In genomic region chr11:102156039-102156785, GRCm38 (mm10) we compare ENCODE assay signal across 8 mouse cellular contexts. TPM values are rescaled to one million over a fixed set of nuclear protein-coding genes. Genes with fewer than 3 reads are reported as not detected.
DNase-seq lines count a peak whose midpoint lies in the region; ATAC-seq lines count a peak whose summit lies in the region.

TSS of gene Tmem101 (minus strand) at chr11:102156404.

- peak within 1 kb of the TSS; percentile 58; the same call in 1 of the 2 replicates for H3K27ac ChIP-seq in intestine, embryonic 14.5 days (ENCODE audit: low read depth)

- H3K36me3 ChIP-seq in intestine, embryonic 14.5 days (ENCODE audit: control insufficient read depth, insufficient read depth, low read length): peaks cover 28% of the 10 kb centered on the region

- ATAC-seq in intestine, embryonic 14.5 days (replicated peaks; ENCODE audit: low FRiP score, low TSS enrichment, low read depth): peak; percentile 71

- no peaks in the 10 kb centered on the region for H3K9me3 ChIP-seq in intestine, embryonic 14.5 days (ENCODE audit: control insufficient read depth, low read length)

- 0 out of 2 replicates have a peak, but pooled peaks cover 8% of the 10 kb centered on the region for H3K4me1 ChIP-seq in intestine, embryonic 14.5 days (replicated peaks; ENCODE audit: control insufficient read depth, insufficient read depth, low read length)

- WGBS in intestine, embryonic 14.5 days: under 1% methylated on average over 37 of the region's 37 CpGs

- peak; percentile 82 to 84 for DNase-seq in adrenal gland, adult 18-20 months (ENCODE audit: low spot score in 2 of 2)
- DNase-seq in embryo, embryonic 11 days: peak; percentile 93
- peak; percentile 88 for DNase-seq in gastrocnemius, postnatal 25 days
- DNase-seq in intestine, embryonic 14.5 days (ENCODE audit: low spot score): peak; percentile 93
- DNase-seq in left cerebral cortex, postnatal 14 days (ENCODE audit: low spot score in 2 of 2): peak; percentile 89 to 95
- peak; percentile 93 for DNase-seq in mesoderm, embryonic 11.5 days (ENCODE audit: low read depth, low spot score)
- peak; percentile 82 to 85 for DNase-seq in right cerebral cortex, postnatal 36 days (ENCODE audit: low spot score in 2 of 2)
- DNase-seq in yolk sac, embryonic 10.5 days (ENCODE audit: low spot score): peak; percentile 88

- no peaks in the 10 kb centered on the region for H3K27me3 ChIP-seq in intestine, embryonic 14.5 days (replicated peaks; ENCODE audit: control insufficient read depth, insufficient read depth, low read length)

- H3K9ac ChIP-seq in intestine, embryonic 14.5 days (ENCODE audit: low read length): peak within 1 kb of the TSS; percentile 49

- peak within 1 kb of the TSS; percentile 58 for H3K4me3 ChIP-seq in intestine, embryonic 14.5 days (ENCODE audit: low read depth, low read length)

- peak within 1 kb of the TSS; percentile 81 for H3K4me2 ChIP-seq in intestine, embryonic 14.5 days (ENCODE audit: low read length)

- intact Hi-C loops in left cerebral cortex, postnatal 14 days (cut with DNase I): loop anchor here (5.0 kb wide), 2 partner anchors 66 to 111 kb away; partner anchors contain the start of gene Asb16

RNA-seq across cellular contexts. Expression of gene Tmem101, which starts in this region (rescaled TPM):
- total RNA-seq in adrenal gland, adult 18-20 months (2021): 10 to 100 TPM; 12.0 to 13.6 TPM
- 10 to 100 TPM in 1 of 2 experiments, 1 to 10 TPM in 1; 9.8 to 12.6 TPM for total RNA-seq in gastrocnemius, postnatal 25 days (2021)
- polyA plus RNA-seq in intestine, embryonic 14.5 days (2014; fragmentation: Nextera tagmentation; extraction: Ambion mirVana): 22.6 and 27.1 TPM in 2 replicates
- 10 to 100 TPM; 27.0 to 30.3 TPM for total RNA-seq in left cerebral cortex, postnatal 14 days (2021)

Comparison
In these comparisons a context has a peak if more than half of its experiments do, and no peak if none do; other contexts are left out.
1. Peak in every context shown above with its lines: DNase-seq, ATAC-seq, H3K4me3 ChIP-seq and H3K27ac ChIP-seq.